Mouse (Mus musculus): ENCODE data around the gene Trmt2a.

DNA sequence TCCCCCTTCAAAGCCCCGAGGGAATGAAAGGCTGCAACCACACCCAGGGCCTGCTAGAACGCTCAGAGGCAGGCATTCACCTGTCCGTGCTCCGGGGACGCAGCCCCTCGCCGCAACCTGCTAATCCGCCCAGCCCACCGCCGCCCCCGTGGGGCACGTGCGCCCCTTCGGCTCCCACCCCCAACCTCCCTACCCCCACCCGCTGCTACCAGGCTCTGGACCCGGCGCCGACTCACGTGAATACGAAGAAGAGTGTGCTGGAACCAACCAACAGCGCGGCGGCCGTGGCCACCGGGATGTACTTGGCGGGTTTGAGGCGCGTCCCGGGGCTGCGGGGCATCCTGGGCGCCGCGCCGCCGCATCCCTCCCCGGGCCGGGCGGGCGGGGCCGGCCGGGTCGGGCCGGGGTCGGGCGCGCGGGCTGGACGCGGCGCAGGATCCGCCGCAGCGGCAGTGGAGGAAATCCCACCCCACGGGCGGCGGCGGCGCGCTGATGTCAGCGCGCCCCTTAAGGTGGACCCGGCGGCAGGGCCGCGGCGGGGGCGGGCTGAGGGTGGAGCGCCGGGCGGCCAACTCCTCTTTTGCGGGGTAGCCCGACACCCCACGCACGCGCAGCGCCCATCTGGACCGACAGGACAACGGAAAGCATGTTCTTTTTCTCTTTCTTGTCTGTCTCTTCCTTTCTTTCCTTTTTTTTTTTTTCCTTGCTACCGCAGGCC is 13.6 kb upstream of the Trmt2a start, which contains the start of gene Zdhhc8:
- TF ChIP-seq CTCF (IDR thresholded peaks at IDR 0.05; ENCODE audit: low read depth): no peak
- no peak for TF ChIP-seq EP300 (IDR thresholded peaks at IDR 0.05; ENCODE audit: low read depth)
